Mouse (Mus musculus): ENCODE data around the gene Cog5.

GRCm38 (mm10) chr12:31620106-31620505 lies 34.6 kb upstream of the Cog5 start:
- TF ChIP-seq CTCF (conservative IDR thresholded peaks at IDR 0.05 in 1 of 2, IDR thresholded peaks at IDR 0.05 in 1 of 2; ENCODE audit: low read depth in 2 of 2, low read length in 2 of 2) (peak in 1 of 2 experiments; percentile 26; a peak in 2 of 4 replicates), POLR2A (IDR thresholded peaks at IDR 0.05; ENCODE audit: low read depth, low read length) (no peak), HCFC1 (IDR thresholded peaks at IDR 0.05; ENCODE audit: low read depth, low read length) (no peak), ZNF384 (IDR thresholded peaks at IDR 0.05; ENCODE audit: low read depth, low read length) (no peak), USF2 (conservative IDR thresholded peaks at IDR 0.05; ENCODE audit: low read depth, low read length) (no peak), ETS1 (conservative IDR thresholded peaks at IDR 0.05; ENCODE audit: low read depth, low read length) (no peak), CHD2 (IDR thresholded peaks at IDR 0.05; ENCODE audit: low read length) (no peak), EP300 (IDR thresholded peaks at IDR 0.05; ENCODE audit: low read length) (no peak)

All from CH12.LX (cell line).